Mouse (Mus musculus) limb, embryonic 14.5 days (tissue): ENCODE data around the gene Gab1. TPM values are rescaled to one million over a fixed set of nuclear protein-coding genes. Genes with fewer than 3 reads are reported as not detected.

ENCODE experiments used
- ATAC-seq: fragments of 200-750 bp; cut with Nextera tagmentation; 2 replicates; pipeline ENCODE4 v1.8.0; 2017; ENCODE audit warnings: low read depth, moderate number of reproducible peaks, moderate TSS enrichment; ENCODE audit not compliant: low FRiP score
- DNase-seq: peaks from one replicate; pipeline ENCODE4 v3.0.0-alpha.2; 2015; ENCODE audit warnings: low spot score
- H3K27ac ChIP-seq: fragments of 300-500 bp; sonication (generic); replicated peaks from 2 replicates; pipeline ENCODE4 v1.5.1; 2014; ENCODE audit warnings: low read depth, mild to moderate bottlenecking, low read length, moderate library complexity, mixed read lengths
- H3K27me3 ChIP-seq: fragments of 300-500 bp; sonication (generic); 2 replicates; pipeline ENCODE4 v1.6.1; 2014; ENCODE audit warnings: low read length, mixed read lengths; ENCODE audit not compliant: control insufficient read depth, insufficient read depth
- H3K36me3 ChIP-seq: fragments of 300-500 bp; sonication (generic); 2 replicates; pipeline ENCODE4 v1.6.1; 2014; ENCODE audit warnings: mild to moderate bottlenecking, low read length, moderate library complexity, mixed read lengths; ENCODE audit not compliant: control insufficient read depth, insufficient read depth
- H3K4me1 ChIP-seq: fragments of 300-500 bp; sonication (generic); 2 replicates; pipeline ENCODE4 v1.6.1; 2014; ENCODE audit warnings: antibody characterized with exemption, low read length, mixed read lengths; ENCODE audit not compliant: control insufficient read depth, insufficient read depth
- H3K4me2 ChIP-seq: fragments of 300-500 bp; sonication (generic); replicated peaks from 2 replicates; pipeline ENCODE4 v1.6.1; 2014; ENCODE audit warnings: low read depth, mild to moderate bottlenecking, low read length, moderate library complexity; ENCODE audit not compliant: severe bottlenecking
- H3K4me3 ChIP-seq: fragments of 300-500 bp; sonication (generic); replicated peaks from 2 replicates; pipeline ENCODE4 v1.5.1; 2014; ENCODE audit warnings: low read length
- H3K9ac ChIP-seq: fragments of 300-500 bp; sonication (generic); 2 replicates; pipeline ENCODE4 v1.6.1; 2014; ENCODE audit warnings: mild to moderate bottlenecking, low read depth, low read length, moderate library complexity; ENCODE audit not compliant: severe bottlenecking
- H3K9me3 ChIP-seq: fragments of 300-500 bp; sonication (generic); 2 replicates; pipeline ENCODE4 v1.6.1; 2016; ENCODE audit warnings: low read length; ENCODE audit not compliant: control insufficient read depth
- POLR2A ChIP-seq: fragments of 200-500 bp; IDR thresholded peaks from 2 replicates; pipeline ENCODE4 v1.8.0; 2012; ENCODE audit warnings: inconsistent platforms, mild to moderate bottlenecking, moderate library complexity, borderline replicate concordance; ENCODE audit not compliant: insufficient read depth, insufficient read length; ENCODE audit errors: extremely low read depth
- WGBS: fragments of 180-500 bp; shearing (Covaris S2); extraction: QIAGEN DNeasy Blood & Tissue Kit; methylation state at CpG from one replicate; pipeline ENCODE4 v1.1.7; 2014; 5-methylcytosine and 5-hydroxymethylcytosine counted together
- polyA plus RNA-seq, 2 experiments: library from polyadenylated mRNA; depleted of rRNA in 1 of 2; stranded (reverse) in 1 of 2; unstranded in 1 of 2; fragments of >200 nt; fragmentation: Nextera tagmentation in 1 of 2; extraction: Ambion mirVana in 1 of 2; gene quantifications; 2 replicates each; pipeline versions ENCODE4 v1.2.1 to v1.2.3; 2012 to 2014

Gene Gab1
- polyA plus RNA-seq, 2 experiments: 41.3 to 44.8 TPM

GRCm38 (mm10) chr8:80852412-80853165, 27.7 kb downstream of the Gab1 start:
- 71% methylated on average over 9 of the region's 9 CpGs for WGBS
- Histone ChIP-seq H3K9ac (no peak overlapping the region), H3K4me3 (no peak overlapping the region), H3K9me3 (no peaks in the 10 kb centered on the region), H3K4me2 (no peak overlapping the region), H3K27me3 (no peaks in the 10 kb centered on the region), H3K36me3 (no peaks in the 10 kb centered on the region), H3K4me1 (peaks cover 41% of the 10 kb centered on the region), H3K27ac (peak overlapping the region; percentile 10; the same call in 1 of the 2 replicates)
- ATAC-seq (no peak), DNase-seq (no peak)
- TF ChIP-seq POLR2A: no peak

- Histone ChIP-seq H3K27ac (0 out of 2 replicates have a peak overlapping the region, but pooled peaks have one; percentile 13), H3K4me2 (no peak overlapping the region), H3K9ac (no peak overlapping the region), H3K27me3 (no peaks in the 10 kb centered on the region), H3K4me3 (no peak overlapping the region), H3K9me3 (no peaks in the 10 kb centered on the region), H3K36me3 (no peaks in the 10 kb centered on the region), H3K4me1 (peaks cover 45% of the 10 kb centered on the region)
- DNase-seq (no peak), ATAC-seq (no peak)
- 76% methylated on average over 6 of the region's 6 CpGs for WGBS
- no peak for TF ChIP-seq POLR2A
These were observed 28.7 kb downstream of the Gab1 start for GRCm38 (mm10) chr8:80851648-80852047.

GRCm38 (mm10) chr8:80850013-80850412, 30.3 kb downstream of the Gab1 start:
- H3K4me2 ChIP-seq: no peak overlapping the region
- no peak for TF ChIP-seq POLR2A
- no peak overlapping the region for H3K9ac ChIP-seq
- no peak overlapping the region for H3K4me3 ChIP-seq
- DNase-seq: no peak
- peaks cover 57% of the 10 kb centered on the region for H3K4me1 ChIP-seq
- H3K9me3 ChIP-seq: no peaks in the 10 kb centered on the region
- no peak for ATAC-seq
- no peaks in the 10 kb centered on the region for H3K27me3 ChIP-seq
- no peak overlapping the region for H3K27ac ChIP-seq
- WGBS: 76% methylated on average over 4 of the region's 4 CpGs
- no peaks in the 10 kb centered on the region for H3K36me3 ChIP-seq

GRCm38 (mm10) chr8:80848631-80849030, 31.7 kb downstream of the Gab1 start:
- no peaks in the 10 kb centered on the region for H3K27me3 ChIP-seq
- no peaks in the 10 kb centered on the region for H3K9me3 ChIP-seq
- no peak for DNase-seq
- no peak for ATAC-seq
- H3K36me3 ChIP-seq: no peaks in the 10 kb centered on the region
- H3K4me2 ChIP-seq: peak overlapping the region; percentile 29
- no peak for TF ChIP-seq POLR2A
- H3K4me1 ChIP-seq: peaks cover 59% of the 10 kb centered on the region
- 0 out of 2 replicates have a peak overlapping the region, but pooled peaks have one; percentile 21 for H3K9ac ChIP-seq
- H3K27ac ChIP-seq: peak overlapping the region; percentile 70
- H3K4me3 ChIP-seq: no peak overlapping the region
- WGBS: 54% methylated on average over 11 of the region's 11 CpGs

- H3K27ac ChIP-seq: peak overlapping the region; percentile 70
These were observed 32.4 kb downstream of the Gab1 start for GRCm38 (mm10) chr8:80847912-80848311.

More at GRCm38 (mm10) chr8:80847912-80848311, 32.4 kb downstream of the Gab1 start:
- H3K4me1 ChIP-seq: peaks cover 55% of the 10 kb centered on the region
- peak overlapping the region; percentile 29 for H3K4me2 ChIP-seq
- ATAC-seq: 0 out of 2 replicates have a peak, but pooled peaks have one; percentile 21
- 20% methylated on average over 9 of the region's 9 CpGs for WGBS
- no peaks in the 10 kb centered on the region for H3K9me3 ChIP-seq
- 0 out of 2 replicates have a peak overlapping the region, but pooled peaks have one; percentile 21 for H3K9ac ChIP-seq
- TF ChIP-seq POLR2A: no peak
- peak; percentile 70 for DNase-seq
- no peaks in the 10 kb centered on the region for H3K36me3 ChIP-seq
- no peaks in the 10 kb centered on the region for H3K27me3 ChIP-seq
- no peak overlapping the region for H3K4me3 ChIP-seq
